Mouse (Mus musculus) cerebellum, adult 9-10 months (tissue): ENCODE results near the gene Pmepa1.
A peak's percentile ranks its signal among the peaks of the same experiment; 100 is the strongest.

ENCODE experiments used
- DNase-seq: peaks from one replicate; pipeline ENCODE4 v3.0.0; 2022

Gene Pmepa1

DNA sequence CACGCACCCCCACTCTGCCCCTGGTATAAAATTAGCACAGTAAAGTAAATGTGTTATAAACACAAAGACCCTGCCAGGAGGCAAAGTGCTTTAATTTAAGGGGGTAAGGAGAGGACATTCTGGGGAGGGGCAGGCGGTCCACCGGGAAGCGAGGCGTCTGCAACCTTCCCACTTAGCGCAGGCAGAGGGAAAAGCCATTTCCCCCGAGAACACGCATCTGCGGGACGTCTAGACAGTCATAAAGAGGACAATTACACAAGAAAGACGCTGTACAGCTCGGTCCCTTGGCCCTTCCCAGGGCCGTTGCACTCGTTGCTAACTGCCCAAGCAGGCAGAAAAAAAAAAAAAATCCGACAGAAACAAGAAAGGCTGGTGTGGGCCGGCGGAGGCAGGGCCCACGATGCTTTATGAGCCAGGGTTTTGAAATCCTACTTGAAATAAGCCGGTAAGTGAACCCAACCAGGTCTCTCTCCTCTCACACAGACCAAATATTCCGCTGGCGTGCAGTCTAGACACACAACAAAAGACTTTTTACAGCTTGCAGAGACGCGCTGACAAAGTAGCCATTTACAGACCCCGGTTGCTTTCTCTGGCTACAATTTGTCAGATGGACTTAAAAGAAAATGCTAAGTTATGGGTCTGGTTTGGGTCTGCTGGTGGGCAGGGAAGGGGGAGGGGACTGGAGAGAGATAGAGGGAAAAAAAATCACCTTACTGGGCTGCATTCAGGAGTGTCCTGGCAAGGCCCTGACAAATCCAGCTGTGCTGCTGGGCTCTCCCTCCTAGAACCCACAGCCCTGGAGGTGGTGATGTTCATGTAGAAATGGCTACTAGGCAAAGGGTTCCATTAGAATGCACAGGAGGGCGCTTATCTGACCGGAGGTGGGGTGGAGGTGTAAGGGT, 22.3 kb downstream of the Pmepa1 start:
- DNase-seq: no peak

DNA sequence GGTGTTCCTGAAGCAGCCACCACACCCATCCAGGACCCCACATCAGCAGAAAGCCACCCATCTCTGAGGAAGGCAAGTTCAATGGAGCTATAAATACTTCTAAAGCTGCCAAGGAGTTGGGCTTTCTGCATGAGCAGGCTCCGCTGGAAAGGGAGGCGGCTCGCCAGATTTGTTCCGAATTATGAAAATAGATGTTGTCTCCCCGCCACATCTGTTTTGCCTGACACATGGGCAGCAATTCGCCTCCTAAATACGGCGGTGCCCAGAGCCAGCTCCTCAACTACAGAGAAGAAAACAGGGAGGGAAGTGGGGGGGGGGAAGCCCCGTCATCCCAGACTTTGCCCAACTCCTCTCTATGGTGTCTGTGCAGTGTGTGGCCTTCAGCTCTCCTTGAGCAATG, 24.7 kb downstream of the Pmepa1 start:
- DNase-seq: no peak

DNA sequence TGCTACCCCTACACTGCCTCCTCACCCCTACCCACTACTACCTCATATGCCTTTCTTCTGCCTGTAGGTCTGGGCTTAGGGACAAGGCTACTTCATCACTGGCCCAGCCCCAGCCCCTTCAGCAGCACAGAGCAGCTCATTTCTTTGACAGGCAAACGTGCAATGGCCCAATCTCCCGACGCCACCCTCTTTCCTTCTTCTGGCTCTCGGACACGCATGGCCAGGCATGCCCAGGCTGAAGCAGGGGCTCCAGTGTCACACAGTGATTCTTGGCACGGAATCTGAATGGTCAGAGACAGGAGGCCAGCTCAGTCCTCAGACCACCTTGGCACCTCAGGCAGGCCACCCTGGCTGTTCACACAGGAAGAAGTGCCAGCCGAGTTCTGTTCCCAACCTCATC, 25.2 kb downstream of the Pmepa1 start:
- DNase-seq: no peak

DNA sequence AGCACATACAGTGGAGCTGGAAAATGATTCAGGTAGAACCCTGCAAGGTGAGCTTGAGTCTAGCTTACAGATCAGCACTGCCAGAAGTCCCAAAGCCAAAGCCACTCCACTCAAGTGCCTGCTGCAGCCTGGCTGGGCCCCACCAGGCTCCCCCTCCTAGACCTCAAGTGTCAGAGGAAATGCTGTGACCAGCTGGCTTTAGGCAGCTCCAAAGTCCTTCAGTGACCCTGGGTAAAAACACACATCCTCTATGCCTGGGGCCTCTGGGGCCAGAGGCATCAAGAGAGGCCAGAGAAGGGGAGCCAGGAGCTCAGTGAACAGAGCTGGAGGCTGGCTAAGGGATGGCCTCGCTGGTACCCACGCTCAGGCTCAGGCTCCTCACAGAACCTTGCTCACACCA, 25.9 kb downstream of the Pmepa1 start:
- DNase-seq: no peak

DNA sequence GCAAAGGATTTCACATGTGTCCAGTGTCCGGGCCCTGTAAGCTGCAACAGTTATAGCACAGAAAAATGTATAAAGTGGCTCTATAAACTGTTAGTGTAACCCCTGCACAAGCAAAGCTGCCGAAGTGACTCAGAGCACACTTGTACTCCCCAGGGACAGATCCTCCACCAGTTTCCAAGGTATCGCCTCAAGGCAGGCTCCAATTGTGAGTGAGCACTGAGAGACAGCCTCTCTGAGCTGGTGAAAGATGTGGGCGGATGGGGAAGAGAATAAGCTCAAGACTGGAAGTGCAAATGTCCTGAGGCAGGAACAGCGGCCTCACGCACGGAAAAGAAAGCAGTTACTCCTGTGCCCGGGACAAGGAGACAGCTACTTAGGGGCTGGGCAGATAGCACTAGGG, 26.4 kb downstream of the Pmepa1 start:
- DNase-seq: no peak

DNA sequence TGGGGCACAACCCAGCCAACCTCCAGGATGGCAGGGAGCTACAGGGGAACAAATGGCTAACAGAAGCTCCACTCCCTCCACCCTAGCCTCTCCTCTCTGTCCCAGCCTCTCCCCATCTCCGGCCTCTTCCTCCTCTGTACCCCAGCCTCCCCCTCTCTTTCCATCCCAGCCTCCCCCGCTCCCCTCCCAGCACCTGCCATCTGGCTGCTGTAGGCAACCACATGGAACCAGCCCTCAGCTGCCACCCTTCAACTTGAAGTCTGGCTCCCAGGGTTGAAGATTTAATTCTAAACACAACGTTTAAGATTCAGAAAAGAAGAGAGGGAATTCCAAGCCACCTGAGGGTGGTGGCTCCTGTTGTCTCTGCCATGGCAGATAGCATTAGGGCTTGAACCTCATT, 26.9 kb downstream of the Pmepa1 start:
- DNase-seq: no peak

DNA sequence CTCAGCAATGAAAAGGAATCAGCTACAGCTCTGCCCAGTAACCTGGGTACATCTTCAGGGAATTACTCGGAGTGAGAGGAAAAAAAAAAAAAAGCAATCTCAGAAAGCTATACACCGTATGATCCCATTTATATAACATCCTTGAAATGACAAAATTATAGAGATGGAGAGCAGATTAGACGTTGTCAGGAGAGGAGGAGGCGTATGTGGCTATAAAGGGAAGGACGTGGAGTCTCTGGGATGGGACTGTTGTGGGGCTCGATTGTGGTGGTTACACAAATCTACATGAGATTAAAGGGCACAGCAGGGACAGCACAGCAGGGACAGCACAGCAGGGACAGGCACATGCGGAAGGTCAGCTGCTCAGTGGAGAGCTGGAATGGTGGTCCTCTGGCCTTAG, 27.5 kb downstream of the Pmepa1 start:
- DNase-seq: no peak

DNA sequence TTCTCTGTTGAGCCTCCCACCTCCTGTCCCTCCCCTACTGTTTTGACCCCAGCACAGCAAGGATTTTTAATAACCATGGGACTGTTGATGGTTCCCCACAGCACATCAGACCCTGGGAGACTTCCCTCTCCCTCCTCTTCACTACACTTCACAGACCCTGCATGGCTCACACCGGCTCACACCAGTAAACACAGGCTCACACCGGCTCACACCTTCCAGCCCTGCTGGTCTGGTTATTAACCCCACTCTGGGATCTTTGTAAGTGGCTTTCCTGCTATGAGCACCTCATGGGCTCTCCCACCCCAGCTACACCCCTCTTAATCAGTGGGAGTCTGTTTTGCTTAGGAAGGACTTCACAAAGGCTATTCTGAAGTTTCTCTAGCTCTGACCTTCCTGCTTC, 28.4 kb downstream of the Pmepa1 start:
- no peak for DNase-seq

DNA sequence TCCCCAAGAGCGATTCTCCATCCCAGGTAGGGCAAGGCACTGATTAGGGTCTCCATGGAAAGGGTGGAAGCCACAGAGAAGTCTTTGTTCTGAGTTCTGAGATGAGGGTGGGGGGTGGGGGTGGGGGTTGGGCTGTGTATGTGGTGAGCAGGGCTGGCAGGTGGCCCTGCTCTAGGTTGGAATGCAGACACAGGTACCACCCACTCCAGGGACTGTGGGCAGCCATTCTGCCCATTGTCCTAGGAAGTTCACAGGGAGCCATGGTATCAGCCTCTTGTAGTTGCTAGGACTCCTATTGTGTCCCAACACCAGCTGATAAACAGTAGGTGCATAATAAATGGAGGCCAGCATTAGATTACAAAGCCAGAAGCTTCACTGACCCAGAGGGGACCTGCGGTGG, 29.1 kb downstream of the Pmepa1 start:
- DNase-seq: no peak

DNA sequence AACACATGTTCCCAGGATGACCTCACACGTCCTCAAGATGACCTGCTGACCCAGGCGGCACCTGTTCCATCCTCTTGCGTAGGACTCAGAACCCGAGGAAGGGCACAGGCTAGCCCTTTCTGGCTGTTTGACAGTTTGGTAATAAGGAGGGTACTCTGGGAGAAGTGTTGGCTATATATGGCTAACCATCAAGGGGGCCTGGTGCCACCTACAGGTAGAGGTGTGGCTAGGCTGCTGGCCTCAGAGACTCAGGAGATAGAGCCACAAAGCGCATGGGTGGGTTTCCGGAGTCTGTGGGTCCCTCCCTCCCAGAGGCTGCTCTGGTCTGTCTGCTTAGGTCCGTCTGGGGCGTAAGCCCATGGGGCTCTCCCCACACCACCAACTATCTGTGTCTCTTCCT, 29.6 kb downstream of the Pmepa1 start:
- no peak for DNase-seq

DNA sequence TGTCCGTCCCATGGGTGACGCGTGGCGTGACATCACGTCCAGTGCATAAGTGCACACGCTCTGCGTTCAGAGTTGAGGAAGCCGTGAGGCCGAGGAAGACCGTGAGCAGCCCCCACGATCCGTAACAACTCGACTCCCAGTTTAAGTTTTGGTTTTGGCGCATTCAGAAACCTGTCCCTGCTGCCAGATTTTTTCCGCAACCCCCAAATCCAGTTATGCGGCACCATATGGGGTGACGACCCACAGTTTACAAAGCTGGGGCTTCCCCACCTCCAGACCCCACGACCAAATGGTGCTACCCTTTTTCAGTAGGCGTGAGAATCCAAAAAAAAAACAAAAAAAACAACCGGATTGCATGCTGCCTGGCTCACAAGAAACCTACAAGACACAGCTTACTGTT, 31.1 kb downstream of the Pmepa1 start:
- no peak for DNase-seq

DNA sequence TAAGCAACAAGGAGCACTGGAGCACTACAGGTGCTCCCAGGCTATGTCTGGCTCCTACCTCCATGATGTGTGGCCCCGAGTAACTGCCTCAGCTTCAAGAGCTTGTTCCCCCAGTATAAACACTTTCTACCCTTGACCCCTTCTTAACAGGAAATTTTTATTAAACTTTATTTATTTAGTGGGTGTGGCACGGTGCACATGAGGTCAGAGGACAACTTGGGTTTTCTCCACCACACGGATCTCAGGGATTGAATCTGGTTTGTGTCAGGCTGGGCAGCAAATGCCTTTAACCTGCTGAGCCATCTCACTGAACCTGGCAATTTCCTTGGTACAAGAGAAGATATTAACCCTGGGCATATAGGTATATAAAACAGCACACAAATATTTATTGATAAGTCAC, 32.2 kb downstream of the Pmepa1 start:
- DNase-seq: no peak

DNA sequence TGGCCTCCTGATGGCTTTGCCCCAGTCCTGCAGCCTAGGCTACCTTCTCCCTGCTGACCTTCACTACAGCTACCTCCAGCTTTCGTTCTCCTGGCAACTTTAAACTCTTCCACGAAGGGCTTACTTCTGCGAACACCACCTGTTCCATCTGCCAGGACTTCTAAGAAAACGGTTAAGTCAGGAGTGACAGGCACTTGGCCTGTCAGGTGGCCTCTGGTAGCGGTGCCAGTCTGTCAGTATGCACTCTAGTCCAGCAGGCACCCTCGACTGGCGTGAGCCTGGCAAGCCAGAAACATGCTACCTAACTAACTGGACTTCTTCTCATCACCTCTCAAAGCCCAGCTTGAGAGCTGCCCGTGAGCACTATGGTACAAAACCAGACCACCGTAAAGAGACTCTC, 32.7 kb downstream of the Pmepa1 start:
- no peak for DNase-seq

DNA sequence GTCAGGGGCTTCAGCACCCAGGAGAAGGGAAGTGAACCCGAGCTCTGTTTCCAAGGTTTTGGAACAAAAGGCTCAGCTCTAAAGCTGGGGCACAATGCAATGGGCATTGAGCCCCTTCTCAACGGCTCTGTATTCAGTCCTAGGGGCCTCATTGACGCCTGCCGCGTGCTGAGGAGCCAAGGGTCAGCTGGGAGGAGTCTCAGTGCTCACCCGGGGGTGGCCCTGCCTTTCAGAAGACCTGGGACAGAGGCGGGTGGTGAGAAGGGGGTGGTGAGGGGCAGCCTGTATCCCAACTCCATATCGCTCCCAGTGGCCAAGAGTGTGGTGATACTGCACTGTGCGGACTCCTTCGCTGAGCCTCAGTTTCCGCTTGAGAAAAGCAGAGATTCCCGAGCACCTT, 33.5 kb downstream of the Pmepa1 start:
- no peak for DNase-seq

DNA sequence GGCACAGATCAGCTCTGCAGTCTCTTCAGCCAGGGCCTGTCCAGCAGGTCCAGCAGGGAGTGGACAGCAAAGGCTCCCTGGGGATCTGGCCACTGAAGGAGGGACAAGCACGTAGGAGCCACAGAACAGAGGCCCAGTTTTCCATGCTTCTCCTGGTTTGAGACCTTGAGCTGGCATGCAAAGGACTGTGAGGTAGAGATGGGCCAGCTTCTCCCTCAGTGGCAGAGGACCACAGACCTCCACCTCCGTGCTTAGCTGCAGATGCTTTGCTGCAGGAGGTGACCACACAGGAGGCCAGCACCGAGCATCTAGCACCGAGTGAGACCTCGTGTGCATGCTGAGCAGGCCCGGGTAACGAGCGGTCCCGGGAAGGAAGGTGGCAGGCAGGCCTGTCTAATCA, 35.6 kb downstream of the Pmepa1 start:
- DNase-seq: no peak

DNA sequence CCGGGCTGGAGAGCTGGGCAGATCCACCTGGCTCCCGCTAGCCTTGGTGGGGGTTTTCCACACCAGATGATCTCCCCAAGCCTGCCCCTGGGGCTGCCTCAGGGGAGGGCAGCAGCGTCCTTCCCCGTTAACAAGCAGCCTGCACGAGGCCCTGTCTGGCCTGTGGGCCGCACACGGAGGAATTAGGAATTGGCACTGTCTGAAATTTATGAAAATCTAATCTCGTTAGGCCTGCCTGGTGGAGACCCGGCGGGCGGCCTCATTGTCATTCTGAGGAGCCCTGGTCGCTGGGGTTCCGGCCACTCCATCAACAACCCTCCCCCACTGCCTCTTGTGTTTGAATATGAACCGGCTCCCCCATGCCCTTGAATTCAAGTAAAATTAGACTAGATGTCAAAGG, 37.8 kb downstream of the Pmepa1 start:
- no peak for DNase-seq

DNA sequence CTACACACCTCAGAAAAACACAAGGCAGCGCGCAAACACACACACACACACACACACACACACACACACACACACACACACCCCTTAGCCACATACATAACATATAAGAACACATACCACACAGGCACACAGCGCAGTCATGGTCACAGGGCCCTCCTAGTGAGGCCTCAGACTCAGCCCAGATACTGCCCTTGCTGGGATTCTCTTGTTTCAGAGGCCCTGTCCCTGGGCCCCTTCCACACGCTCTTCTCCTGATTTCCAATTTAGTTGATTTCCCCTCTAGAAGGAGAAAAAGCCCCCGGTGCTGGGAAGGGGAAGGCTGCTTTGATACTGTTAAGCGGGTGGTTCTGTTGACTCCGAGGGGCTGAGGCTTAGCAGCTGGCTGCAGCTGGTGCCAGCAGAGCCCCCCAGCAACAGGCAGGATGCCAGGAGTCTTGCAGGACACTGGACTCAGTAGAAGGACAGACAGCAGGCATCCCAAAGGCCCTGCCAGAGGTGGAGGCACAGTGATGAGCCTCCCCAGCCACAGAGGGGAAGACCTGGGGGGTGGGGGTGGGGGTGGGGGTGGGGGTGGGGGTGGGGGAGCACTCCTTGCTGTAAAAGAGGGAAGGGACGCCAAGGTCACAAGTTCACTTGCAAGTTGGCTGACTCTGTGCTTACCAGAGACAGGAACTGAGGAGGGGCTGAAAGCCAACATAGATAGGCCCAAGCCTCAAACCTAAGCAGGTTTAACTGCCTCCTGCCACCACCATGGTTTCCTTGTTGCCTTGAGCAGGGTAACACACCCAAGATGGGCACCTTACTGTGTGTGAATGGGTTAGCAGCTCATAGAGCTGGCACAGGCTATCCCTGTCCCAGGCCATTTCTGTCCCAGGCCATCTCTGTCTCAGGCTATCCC, 40.6 kb downstream of the Pmepa1 start:
- no peak for DNase-seq

DNA sequence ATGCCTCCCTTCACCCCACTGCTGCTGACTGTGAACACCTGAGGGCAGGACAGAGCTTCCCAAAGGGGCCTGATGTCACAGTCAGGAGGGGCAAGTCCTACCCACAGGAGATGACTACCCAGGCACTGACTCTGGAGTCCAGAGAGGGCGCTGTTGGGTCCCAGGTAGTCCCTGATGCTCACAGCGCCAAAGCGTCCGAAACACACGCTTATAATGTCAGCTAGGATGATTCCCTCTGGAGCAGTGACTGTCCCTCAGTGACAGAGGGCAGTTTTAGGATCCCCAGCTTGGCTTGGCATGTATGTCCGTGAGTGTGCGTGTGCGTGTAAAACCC, 43.6 kb downstream of the Pmepa1 start:
- no peak for DNase-seq

DNA sequence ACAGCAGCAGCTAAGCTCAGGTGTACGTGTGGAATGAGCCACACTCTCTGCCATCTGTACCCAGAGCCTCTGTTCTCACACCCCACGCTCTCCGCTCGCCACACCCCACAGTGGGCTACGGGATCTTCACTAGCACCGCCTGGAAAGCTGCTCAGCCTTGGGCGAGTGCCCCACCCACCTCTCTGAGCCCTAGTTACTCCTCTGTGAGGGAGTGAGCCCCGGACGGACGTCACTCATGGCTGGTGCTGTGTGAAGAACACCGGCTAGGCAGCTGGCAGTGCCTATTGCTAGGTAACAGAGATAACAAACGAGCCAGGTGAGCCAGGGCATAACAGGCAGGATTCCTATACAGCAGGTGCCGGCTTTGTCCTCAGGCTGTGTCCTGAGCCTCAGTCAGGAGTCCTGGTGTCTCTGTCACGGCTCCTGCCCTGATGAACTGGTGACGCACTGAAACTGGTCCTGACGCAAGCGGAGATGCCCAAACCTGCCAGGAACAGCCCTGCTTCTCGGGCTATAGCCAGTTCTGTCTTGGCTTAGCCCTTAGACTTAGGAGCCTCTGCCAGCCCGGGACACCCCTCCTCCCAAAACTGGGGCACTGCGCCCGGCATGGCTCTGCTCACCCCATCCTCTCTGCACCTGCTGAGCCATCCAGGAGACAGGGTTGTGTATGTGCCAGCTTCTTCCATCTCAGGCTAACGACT, 44.1 kb downstream of the Pmepa1 start:
- DNase-seq: no peak

DNA sequence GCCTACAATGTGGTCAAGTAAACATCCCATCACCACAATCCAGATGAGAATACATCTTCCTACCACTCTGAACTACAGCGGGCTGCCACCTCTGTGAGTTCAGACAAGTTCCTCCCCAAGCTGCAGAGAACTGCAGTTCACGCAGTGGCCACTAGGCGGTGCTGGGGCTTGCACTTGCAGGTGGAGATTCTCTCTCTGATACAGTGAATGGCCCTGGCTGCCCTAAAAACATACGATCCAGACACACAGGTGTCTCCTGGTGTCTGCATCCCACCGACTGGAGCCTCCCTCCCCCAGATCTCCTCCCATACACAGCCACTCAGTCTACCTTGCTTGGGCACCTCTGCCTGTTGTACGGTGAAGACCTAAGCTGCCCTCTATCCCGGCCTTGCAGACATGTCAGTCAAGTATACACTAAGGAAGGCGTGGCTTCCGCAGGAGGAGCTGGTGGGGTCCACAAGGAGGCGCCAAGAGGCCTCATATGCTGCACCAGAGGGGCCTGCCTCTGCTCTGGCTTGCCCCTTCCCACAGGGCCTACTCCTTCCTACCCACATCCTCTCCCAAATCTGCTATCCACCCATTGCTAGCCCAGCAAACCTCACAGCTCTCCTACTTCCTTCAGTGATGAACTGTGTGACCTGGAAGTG, 46.6 kb downstream of the Pmepa1 start:
- peak; percentile 79 for DNase-seq

DNA sequence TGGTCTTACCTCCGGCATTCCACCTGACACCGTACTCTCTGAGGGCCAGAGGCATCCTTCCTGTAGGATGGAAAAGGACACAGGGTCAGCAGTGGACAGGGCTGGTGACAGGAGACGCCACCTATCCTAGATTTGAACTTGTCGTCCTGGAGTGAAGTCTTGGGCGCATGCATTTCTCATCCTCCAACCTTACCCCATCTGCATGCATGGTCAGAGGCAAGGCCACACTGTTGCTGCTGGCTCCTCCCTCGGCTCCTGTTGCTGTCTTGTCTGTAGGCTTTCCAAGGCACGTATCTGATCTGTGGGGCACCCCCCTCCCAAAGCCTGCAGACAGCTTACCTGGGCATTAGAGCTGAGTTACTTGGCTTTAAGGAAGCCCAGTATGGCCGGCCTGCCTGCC, 47.8 kb downstream of the Pmepa1 start:
- DNase-seq: no peak

DNA sequence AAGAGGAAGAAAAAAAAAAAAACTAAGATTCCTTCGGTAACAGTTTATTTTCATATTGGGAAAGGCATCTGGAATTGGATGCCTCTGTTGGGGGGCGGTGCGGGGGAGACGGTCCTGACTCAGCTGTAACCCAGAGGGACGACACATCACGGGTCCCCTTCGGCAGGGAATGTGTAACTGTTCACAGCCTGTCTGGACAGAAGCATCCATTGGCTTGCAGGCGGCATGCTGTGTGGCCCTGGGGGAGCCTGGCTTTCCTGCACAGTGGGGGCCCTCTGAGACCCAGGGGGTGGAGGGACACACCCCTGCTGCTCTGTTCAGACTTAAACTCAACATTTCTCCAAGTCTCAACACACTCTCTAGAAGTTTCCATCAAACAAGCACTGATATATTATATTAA, 49.5 kb downstream of the Pmepa1 start:
- DNase-seq: no peak

DNA sequence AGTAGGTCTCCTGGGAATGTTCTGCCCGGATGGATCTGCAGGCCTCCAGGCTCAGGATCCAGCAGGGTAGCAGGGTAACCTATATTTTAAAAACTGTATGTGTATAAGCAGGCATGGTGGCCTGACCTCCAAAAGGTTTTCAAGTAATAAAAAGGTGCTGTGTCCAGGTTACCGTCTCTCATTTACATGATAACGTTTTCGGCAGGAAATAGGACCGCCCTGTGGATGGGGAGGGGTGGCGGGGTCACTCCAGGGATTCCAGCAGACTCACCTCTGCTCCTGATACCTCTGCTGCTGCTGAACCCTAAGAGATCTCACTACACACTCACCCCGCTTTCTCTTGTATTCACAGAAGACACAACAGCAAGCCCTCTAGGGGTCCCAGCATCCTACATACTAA, 50.4 kb downstream of the Pmepa1 start:
- no peak for DNase-seq
